Mouse (Mus musculus) embryonic facial prominence, embryonic 13.5 days (tissue): ENCODE data around the gene Cblc. TPM values are rescaled to one million over a fixed set of nuclear protein-coding genes. Genes with fewer than 3 reads are reported as not detected.

Experiments used
- ATAC-seq: fragments of 200-750 bp; cut with Nextera tagmentation; 2 replicates; pipeline ENCODE4 v1.8.0; 2017; ENCODE audit warnings: low read depth; ENCODE audit not compliant: insufficient number of reproducible peaks, insufficient read depth, low FRiP score, low TSS enrichment
- H3K27ac ChIP-seq: fragments of 300-500 bp; sonication (generic); 2 replicates; pipeline ENCODE4 v1.5.1; 2015; ENCODE audit warnings: moderate library complexity, mild to moderate bottlenecking, inconsistent platforms
- H3K27me3 ChIP-seq: fragments of 300-500 bp; sonication (generic); 2 replicates; pipeline ENCODE4 v1.6.1; 2015; ENCODE audit warnings: mild to moderate bottlenecking, inconsistent platforms
- H3K36me3 ChIP-seq: fragments of 300-500 bp; sonication (generic); 2 replicates; pipeline ENCODE4 v1.6.1; 2015; ENCODE audit warnings: mild to moderate bottlenecking, inconsistent platforms
- H3K4me1 ChIP-seq: fragments of 300-500 bp; sonication (generic); 2 replicates; pipeline ENCODE4 v1.6.1; 2015; ENCODE audit warnings: inconsistent platforms
- H3K4me2 ChIP-seq: fragments of 300-500 bp; sonication (generic); 2 replicates; pipeline ENCODE4 v1.6.1; 2015; ENCODE audit warnings: moderate library complexity, mild to moderate bottlenecking, inconsistent platforms
- H3K4me3 ChIP-seq: fragments of 300-500 bp; sonication (generic); 2 replicates; pipeline ENCODE4 v1.5.1; 2015; ENCODE audit warnings: mild to moderate bottlenecking, inconsistent platforms
- H3K9ac ChIP-seq: fragments of 300-500 bp; sonication (generic); 2 replicates; pipeline ENCODE4 v1.6.1; 2015; ENCODE audit warnings: mild to moderate bottlenecking, inconsistent platforms
- H3K9me3 ChIP-seq: fragments of 300-500 bp; sonication (generic); 2 replicates; pipeline ENCODE4 v1.6.1; 2016; ENCODE audit warnings: inconsistent platforms
- WGBS: fragments of 180-500 bp; shearing (Covaris S2); methylation state at CpG from one replicate; pipeline ENCODE4 v1.1.7; 2015; ENCODE audit warnings: mixed read lengths; 5-methylcytosine and 5-hydroxymethylcytosine counted together
- polyA plus RNA-seq: library from polyadenylated mRNA; unstranded; fragments of >200 nt; fragmentation: Nextera tagmentation; extraction: Ambion mirVana; gene quantifications from 2 replicates; pipeline ENCODE4 v1.2.1, GENCODE M21; 2015

The Cblc gene
- polyA plus RNA-seq, 1 experiment from 2014 or later: 8.1 TPM

DNA sequence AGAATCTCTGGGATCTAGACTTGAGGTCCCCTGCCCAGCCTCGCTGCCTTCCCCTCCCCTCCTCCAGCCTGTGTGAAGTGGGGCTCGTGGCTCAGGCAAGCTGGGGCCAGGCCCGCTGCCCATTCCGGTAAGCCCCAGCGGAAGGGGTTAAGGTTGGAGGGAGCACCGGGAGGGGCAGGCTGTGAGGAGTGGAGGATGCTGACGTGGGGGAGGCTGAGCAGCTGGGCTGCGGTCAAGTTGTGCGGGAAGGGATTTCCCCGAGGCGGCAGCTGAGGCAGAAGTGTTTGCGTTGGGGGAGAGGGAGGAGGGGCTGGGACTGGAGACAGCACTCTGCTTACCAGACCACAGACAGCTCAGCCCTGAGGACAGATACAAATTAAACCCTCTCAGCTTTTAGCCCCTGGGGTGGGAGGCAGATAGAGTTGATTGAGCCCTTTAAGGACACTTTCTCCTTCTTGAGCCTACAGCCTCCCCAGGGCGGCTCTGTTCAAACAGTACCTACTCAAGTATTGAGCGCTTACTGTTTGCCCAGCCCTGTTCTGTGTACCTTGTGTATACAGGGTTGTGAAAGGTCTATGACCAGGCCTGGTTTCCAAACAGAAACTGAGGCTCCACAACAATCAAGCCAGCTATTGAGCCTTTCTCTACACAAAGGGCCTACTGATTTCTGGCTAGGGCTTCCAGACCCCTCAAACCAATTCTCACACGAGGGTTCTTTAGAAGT is 20.9 kb upstream of the Cblc start:
- peak overlapping the region; percentile 48 for H3K4me3 ChIP-seq
- peak overlapping the region; percentile 72 for H3K4me2 ChIP-seq
- H3K36me3 ChIP-seq: no peaks in the 10 kb centered on the region
- ATAC-seq: peak; percentile 43; the same call in 1 of the 2 replicates
- H3K27ac ChIP-seq: peak overlapping the region; percentile 69
- 0 out of 2 replicates have a peak, but pooled peaks cover 5% of the 10 kb centered on the region for H3K9me3 ChIP-seq
- 3% methylated on average over 15 of the region's 15 CpGs for WGBS
- peaks cover 36% of the 10 kb centered on the region for H3K4me1 ChIP-seq
- peaks cover 29% of the 10 kb centered on the region for H3K27me3 ChIP-seq
- peak overlapping the region; percentile 59 for H3K9ac ChIP-seq

DNA sequence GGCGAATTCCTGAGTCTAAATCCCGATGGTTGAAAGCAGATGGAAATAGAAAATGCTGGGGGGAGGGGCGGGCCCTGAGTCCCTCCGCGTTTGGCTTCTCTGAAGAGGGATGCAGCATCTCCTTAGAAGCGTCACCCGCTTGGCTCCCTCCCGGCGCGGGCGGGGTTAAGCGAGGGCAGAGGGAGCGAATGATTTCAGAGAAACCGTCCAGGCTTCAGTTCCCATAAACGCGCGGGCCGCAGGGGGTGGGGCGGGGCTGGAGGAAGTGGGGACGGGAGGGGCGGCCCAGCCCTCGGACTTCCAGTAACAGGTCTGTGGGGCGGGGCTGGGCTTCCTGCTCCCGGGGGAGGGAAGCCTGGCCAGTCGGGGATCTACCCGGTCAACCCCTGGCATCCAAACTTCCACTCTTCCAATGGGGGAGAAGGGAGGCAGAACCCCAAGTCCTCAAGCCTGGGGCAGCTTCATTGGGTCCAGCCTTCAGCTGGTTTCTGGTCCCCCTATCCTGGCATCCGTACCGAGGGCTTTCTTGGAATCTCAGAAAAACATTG is 19.7 kb upstream of the Cblc start:
- Histone ChIP-seq H3K36me3 (no peaks in the 10 kb centered on the region), H3K27me3 (peaks cover 29% of the 10 kb centered on the region), H3K27ac (peak overlapping the region; percentile 69), H3K4me3 (peak overlapping the region; percentile 48), H3K9ac (peak overlapping the region; percentile 66), H3K4me1 (peaks cover 29% of the 10 kb centered on the region), H3K9me3 (0 out of 2 replicates have a peak, but pooled peaks cover 5% of the 10 kb centered on the region), H3K4me2 (peak overlapping the region; percentile 72)
- under 1% methylated on average over 28 of the region's 28 CpGs for WGBS
- ATAC-seq: peak; percentile 63

DNA sequence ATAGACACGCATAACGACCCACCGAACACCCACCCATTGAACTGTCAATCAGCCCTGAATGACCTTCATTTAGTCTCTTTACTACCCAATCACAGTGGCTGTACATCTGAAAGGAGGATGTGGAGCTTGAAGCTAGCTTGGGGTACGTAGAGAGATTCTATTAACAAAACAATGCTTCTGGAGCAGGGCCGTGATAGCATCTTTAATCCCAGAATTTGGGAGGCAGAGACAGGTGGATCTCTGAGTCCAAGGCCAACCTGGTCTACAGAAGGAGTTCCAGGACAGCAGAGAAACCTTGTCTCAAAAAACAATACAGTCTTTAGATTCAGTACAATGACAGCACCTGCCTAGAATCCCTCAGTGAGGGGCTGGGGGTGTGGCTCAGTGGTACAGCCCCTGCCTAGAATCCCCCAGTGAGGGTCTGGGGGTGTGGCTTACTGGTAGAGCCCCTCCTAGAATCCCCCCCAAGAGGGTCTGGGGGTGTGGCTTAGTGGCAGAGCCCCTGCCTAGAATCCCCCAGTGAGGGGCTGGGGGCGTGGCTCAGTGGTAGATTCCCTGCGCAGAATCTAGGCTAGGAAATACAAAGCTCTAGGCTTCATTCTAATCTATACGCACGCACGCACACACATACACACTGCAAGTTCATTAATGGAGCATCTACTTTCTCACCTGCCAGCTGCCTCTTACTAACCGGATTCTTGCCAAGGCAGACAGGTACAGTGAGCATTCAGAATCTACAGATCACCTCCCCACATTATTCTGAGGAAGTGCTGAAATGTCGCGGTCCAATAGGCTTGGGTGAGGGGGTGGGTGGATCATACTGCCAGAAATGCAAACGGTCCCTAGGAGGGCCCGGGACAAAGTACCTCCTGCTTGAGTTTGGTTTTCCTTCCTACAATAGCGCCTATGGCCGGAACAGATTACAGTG is 19.0 kb upstream of the Cblc start:
- H3K9ac ChIP-seq: peak overlapping the region; percentile 66
- peaks cover 34% of the 10 kb centered on the region for H3K4me1 ChIP-seq
- ATAC-seq: peak; percentile 15; the same call in 1 of the 2 replicates
- H3K36me3 ChIP-seq: no peaks in the 10 kb centered on the region
- H3K9me3 ChIP-seq: 0 out of 2 replicates have a peak, but pooled peaks cover 3% of the 10 kb centered on the region
- H3K4me2 ChIP-seq: peak overlapping the region; percentile 72
- peak overlapping the region; percentile 69 for H3K27ac ChIP-seq
- H3K27me3 ChIP-seq: peaks cover 31% of the 10 kb centered on the region
- 28% methylated on average over 17 of the region's 17 CpGs for WGBS
- peak overlapping the region; percentile 48 for H3K4me3 ChIP-seq

DNA sequence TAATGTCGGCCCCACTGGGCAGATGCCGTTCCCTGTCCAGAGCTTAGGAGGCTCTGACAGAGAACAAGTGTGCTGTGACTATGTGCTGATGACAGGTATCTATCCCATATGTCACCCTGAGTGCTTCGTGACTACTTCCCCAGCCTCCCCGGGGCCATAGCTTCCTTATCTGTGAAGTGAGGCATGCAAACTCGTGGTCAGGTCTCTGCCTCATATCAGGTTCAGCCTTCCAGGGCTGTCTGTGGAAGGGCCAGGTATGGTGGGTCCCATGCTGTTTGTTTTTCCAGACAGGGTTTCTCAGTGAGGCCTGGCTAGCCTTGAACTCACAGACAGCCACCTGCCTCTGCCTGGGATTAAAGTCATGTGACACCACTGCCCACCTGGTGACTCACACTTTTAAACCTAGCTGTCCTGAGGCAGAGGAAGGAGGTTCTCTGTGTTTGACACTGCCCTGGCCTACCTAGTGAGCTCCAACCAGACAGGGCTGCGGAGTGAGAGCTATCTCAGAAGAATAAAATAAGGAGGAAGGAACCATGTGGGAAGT is 17.0 kb upstream of the Cblc start:
- WGBS: 78% methylated on average over 6 of the region's 6 CpGs
- Histone ChIP-seq H3K4me2 (no peak overlapping the region), H3K9me3 (no peaks in the 10 kb centered on the region), H3K36me3 (no peaks in the 10 kb centered on the region), H3K4me1 (peaks cover 44% of the 10 kb centered on the region), H3K9ac (no peak overlapping the region), H3K27me3 (peaks cover 50% of the 10 kb centered on the region), H3K4me3 (no peak overlapping the region), H3K27ac (no peak overlapping the region)
- no peak for ATAC-seq

DNA sequence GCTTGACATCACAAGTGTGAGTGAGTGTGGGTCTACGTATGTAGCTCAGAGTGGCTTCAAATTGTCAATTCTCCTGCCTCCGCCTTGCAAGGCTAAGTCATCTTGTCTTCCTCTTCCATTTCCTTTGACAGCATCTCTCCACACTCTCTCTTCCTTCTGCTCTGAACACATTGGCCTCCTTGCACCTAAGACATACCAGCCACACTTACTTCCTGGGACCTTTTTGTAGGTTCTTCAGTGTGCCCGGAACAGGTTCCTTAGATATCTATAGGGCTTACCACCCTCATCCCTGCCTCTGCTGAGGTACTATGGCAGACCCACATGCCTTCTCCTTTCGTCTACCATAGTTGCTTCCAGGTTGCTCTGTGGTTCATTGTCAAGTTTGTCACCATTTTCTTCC is 16.6 kb upstream of the Cblc start:
- Histone ChIP-seq H3K9ac (no peak overlapping the region), H3K27ac (no peak overlapping the region), H3K27me3 (peaks cover 55% of the 10 kb centered on the region), H3K4me1 (peaks cover 44% of the 10 kb centered on the region), H3K4me3 (no peak overlapping the region), H3K36me3 (no peaks in the 10 kb centered on the region), H3K4me2 (no peak overlapping the region), H3K9me3 (no peaks in the 10 kb centered on the region)
- WGBS: 85% methylated on average over 4 of the region's 4 CpGs
- ATAC-seq: no peak

DNA sequence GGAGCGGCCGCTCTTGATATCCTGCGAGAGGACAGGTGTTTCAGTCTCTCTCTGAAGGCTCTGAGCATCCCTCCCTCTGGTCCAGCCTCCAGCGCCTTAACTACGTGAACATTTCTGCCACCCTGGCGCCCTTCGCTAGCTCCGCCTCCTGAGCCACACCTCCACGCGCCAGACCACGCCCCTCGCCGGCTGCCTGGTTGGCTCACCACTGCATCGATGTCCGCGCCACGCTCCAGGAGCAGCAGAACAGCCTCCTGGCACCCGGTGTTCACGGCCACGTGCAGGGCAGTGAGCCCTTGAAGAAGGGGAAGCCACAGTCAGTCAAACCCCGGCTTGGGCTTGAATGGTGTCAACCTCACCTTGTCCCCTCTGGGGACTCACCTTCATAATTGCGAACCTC is 14.5 kb upstream of the Cblc start:
- H3K36me3 ChIP-seq: no peaks in the 10 kb centered on the region
- H3K4me2 ChIP-seq: peak overlapping the region; percentile 48
- no peaks in the 10 kb centered on the region for H3K9me3 ChIP-seq
- H3K4me3 ChIP-seq: peak overlapping the region; percentile 26
- WGBS: 2% methylated on average over 22 of the region's 22 CpGs
- ATAC-seq: no peak
- peaks cover 24% of the 10 kb centered on the region for H3K4me1 ChIP-seq
- H3K27ac ChIP-seq: no peak overlapping the region
- peaks cover 56% of the 10 kb centered on the region for H3K27me3 ChIP-seq
- no peak overlapping the region for H3K9ac ChIP-seq

DNA sequence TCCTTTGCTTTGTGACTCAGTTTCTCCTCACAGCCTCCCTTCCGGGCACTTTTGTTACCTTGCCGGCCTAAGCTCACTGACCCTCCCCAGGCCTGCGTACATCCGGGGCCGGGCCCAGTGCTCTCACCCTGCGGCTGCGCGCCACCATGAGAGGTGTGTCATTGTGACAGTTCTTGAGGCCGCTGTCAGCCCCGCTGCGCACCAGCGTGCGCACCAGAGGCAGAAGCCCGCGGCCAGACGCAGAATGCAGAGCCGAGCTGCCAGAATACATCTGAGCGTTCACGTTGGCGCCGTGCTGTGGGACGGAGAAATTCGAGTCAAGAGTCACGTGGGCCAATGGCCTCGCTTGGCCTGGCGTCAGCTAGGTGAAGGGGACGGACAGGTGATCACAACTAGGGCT is 12.8 kb upstream of the Cblc start:
- Histone ChIP-seq H3K27ac (no peak overlapping the region), H3K9me3 (no peaks in the 10 kb centered on the region), H3K27me3 (peaks cover 56% of the 10 kb centered on the region), H3K9ac (peak overlapping the region; percentile 60), H3K4me1 (peaks cover 17% of the 10 kb centered on the region), H3K4me2 (peak overlapping the region; percentile 52), H3K4me3 (peak overlapping the region; percentile 19), H3K36me3 (no peaks in the 10 kb centered on the region)
- no peak for ATAC-seq
- WGBS: 6% methylated on average over 27 of the region's 27 CpGs

DNA sequence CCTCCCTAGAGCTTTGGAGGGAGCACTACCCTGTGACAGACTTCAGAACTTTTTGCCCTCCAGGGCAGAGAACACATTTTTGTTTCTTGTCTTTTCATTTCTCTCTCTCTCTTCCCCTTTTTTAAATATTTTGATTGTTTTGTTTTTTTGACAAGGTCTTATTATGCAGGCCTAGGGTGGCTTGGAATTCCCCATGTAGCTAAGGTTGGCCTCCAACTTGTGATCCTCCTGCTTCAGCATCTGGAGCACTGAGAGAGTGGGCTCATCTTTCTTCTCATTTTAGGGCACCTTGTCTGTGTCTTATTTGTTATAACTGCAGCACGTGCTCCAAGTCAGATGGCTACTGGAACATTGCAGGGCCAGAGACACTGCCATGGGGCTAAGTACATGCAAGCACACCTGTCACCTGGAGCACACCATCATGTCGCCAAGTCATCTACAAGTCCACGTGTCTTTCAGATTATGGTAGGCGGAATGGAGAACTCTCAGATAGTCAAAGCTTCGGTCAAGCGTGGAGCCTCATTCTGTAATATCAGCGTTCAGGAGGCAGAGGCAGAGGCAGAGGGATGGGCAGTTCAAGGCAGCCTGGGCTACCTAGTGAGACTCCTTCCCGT is 9.9 kb upstream of the Cblc start:
- no peak overlapping the region for H3K4me2 ChIP-seq
- no peaks in the 10 kb centered on the region for H3K9me3 ChIP-seq
- H3K4me3 ChIP-seq: no peak overlapping the region
- no peak overlapping the region for H3K27ac ChIP-seq
- WGBS: 83% methylated on average over 8 of the region's 8 CpGs
- H3K9ac ChIP-seq: no peak overlapping the region
- no peaks in the 10 kb centered on the region for H3K36me3 ChIP-seq
- peaks cover 35% of the 10 kb centered on the region for H3K27me3 ChIP-seq
- peaks cover 17% of the 10 kb centered on the region for H3K4me1 ChIP-seq
- no peak for ATAC-seq

DNA sequence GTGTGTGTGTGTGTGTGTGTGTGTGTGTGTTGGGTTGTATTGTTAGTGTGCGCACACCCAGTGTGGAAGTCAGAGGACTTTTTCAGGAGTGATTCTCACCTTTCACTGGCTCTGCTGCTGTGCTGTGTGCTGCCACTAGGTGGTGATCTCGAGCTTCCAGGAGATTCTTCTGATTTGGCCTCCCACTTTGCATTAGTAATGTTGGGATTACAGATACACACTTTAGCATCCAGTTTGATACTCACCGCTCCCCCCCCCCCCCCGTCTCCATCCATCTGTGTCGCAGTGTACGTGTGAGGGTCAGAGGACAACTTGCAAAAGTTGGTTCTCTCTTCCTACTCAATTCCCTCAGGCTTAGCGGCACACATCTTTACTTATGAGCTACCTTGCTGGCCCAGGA is 6.4 kb upstream of the Cblc start:
- no peaks in the 10 kb centered on the region for H3K27me3 ChIP-seq
- ATAC-seq: no peak
- no peak overlapping the region for H3K4me2 ChIP-seq
- 25% methylated on average over 6 of the region's 7 CpGs for WGBS
- H3K27ac ChIP-seq: no peak overlapping the region
- no peak overlapping the region for H3K4me3 ChIP-seq
- no peaks in the 10 kb centered on the region for H3K36me3 ChIP-seq
- H3K9me3 ChIP-seq: no peaks in the 10 kb centered on the region
- no peak overlapping the region for H3K9ac ChIP-seq
- H3K4me1 ChIP-seq: no peaks in the 10 kb centered on the region

DNA sequence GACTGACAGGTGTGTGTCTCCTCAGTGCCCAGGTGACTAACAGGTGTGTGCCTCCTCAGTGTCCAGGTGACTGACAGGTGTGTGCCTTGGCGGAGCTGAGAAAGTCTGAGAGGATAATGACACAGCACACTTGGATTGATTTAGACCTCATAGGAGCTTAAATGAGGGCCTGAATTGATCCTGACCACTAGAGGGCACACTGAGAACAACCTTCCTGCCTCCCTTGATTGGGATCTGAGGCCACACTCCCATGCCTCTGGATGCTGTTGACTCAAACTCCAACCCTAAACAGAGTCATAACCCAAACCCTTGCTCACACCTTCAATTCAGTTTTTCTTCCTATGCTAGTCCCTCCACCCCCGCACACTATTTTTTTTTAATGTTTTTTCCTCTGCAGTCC is 4.2 kb upstream of the Cblc start:
- no peaks in the 10 kb centered on the region for H3K9me3 ChIP-seq
- H3K36me3 ChIP-seq: no peaks in the 10 kb centered on the region
- H3K4me1 ChIP-seq: peaks cover 3% of the 10 kb centered on the region
- no peak overlapping the region for H3K4me2 ChIP-seq
- ATAC-seq: no peak
- 19% methylated on average over 2 of the region's 2 CpGs for WGBS
- peaks cover 19% of the 10 kb centered on the region for H3K27me3 ChIP-seq
- no peak overlapping the region for H3K4me3 ChIP-seq
- no peak overlapping the region for H3K9ac ChIP-seq
- no peak overlapping the region for H3K27ac ChIP-seq

DNA sequence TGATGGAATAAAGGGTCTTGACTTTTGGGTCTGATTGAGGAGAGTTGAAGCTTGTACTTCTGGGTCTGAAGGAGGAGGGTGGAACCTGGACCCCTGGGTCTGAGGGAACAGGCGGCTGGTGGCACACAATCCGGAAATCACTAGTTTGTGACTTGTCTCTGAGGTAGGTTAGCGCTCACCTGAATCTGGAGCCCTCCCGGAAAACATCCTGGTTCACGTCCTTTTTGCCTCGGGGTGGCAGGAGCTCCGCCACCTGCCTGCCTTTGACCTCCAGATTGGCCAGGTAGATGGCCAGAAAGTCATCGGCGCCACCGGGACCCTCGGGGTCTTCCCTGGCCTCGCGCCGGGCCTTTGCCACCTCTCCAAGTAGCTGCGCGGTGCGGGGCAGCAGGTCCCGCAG is 355 bp downstream of the Cblc start:
- peaks cover 34% of the 10 kb centered on the region for H3K27me3 ChIP-seq
- H3K4me2 ChIP-seq: peak overlapping the region; percentile 52
- H3K9ac ChIP-seq: peak overlapping the region; percentile 60
- 7% methylated on average over 18 of the region's 18 CpGs for WGBS
- peak overlapping the region; percentile 39 for H3K4me3 ChIP-seq
- H3K4me1 ChIP-seq: peaks cover 3% of the 10 kb centered on the region
- H3K9me3 ChIP-seq: no peaks in the 10 kb centered on the region
- no peaks in the 10 kb centered on the region for H3K36me3 ChIP-seq
- peak overlapping the region; percentile 44; the same call in 1 of the 2 replicates for H3K27ac ChIP-seq
- no peak for ATAC-seq
